Comparison of ENCODE assay signal across 8 mouse cellular contexts in genomic region chr8:50916733-50917113, GRCm38 (mm10).
DNase-seq lines count a peak whose midpoint lies in the region; ATAC-seq and TF ChIP-seq lines count a peak whose summit lies in the region.
"Had no signal": no experiment of that assay in that cellular context is flagged by ENCODE, and none has a peak within 500 bp of the region (broad histone marks: within the 10 kb centered on the region; RNA-seq: fewer than 3 reads in every experiment).

No protein-coding gene starts in this region.

- H3K27ac ChIP-seq in layer of hippocampus, adult 2 months, result peak overlapping the region; percentile 67
- H3K27ac ChIP-seq in forebrain, embryonic 10.5 days, result 0 out of 2 replicates have a peak overlapping the region, but pooled peaks have one; percentile 30
- H3K27ac ChIP-seq in intestine, embryonic 14.5 days (ENCODE audit: low read depth), result no peak overlapping the region
- H3K27ac ChIP-seq in neural tube, embryonic 14.5 days (ENCODE audit: low read depth, low read length), result peak overlapping the region; percentile 73

- WGBS in forebrain, embryonic 10.5 days, result 2% methylated on average over 8 of the region's 8 CpGs
- WGBS in intestine, embryonic 14.5 days, result 3% methylated on average over 8 of the region's 8 CpGs
- WGBS in neural tube, embryonic 14.5 days, result 2% methylated on average over 8 of the region's 8 CpGs

- H3K4me1 ChIP-seq in forebrain, embryonic 10.5 days, result peaks cover 25% of the 10 kb centered on the region
- H3K4me1 ChIP-seq in intestine, embryonic 14.5 days (replicated peaks; ENCODE audit: control insufficient read depth, insufficient read depth, low read length), result peaks cover 4% of the 10 kb centered on the region; the same call in 1 of the 2 replicates
- 0 out of 2 replicates have a peak, but pooled peaks cover 4% of the 10 kb centered on the region for H3K4me1 ChIP-seq in neural tube, embryonic 14.5 days (ENCODE audit: control insufficient read depth, insufficient read depth, low read length)

- ATAC-seq in intestine, embryonic 14.5 days (replicated peaks; ENCODE audit: low FRiP score, low TSS enrichment, low read depth), result no peak
- peak; percentile 45 for ATAC-seq in neural tube, embryonic 14.5 days (ENCODE audit: low read depth)

- H3K4me2 ChIP-seq in intestine, embryonic 14.5 days (ENCODE audit: low read length), result peak overlapping the region; percentile 86
- peak overlapping the region; percentile 95 for H3K4me2 ChIP-seq in neural tube, embryonic 14.5 days (ENCODE audit: low read depth, low read length)

- peak overlapping the region; percentile 69 for H3K4me3 ChIP-seq in layer of hippocampus, adult 2 months
- peak overlapping the region; percentile 78 for H3K4me3 ChIP-seq in forebrain, embryonic 10.5 days
- peak overlapping the region; percentile 56 for H3K4me3 ChIP-seq in intestine, embryonic 14.5 days (ENCODE audit: low read depth, low read length)
- H3K4me3 ChIP-seq in neural tube, embryonic 14.5 days (ENCODE audit: low read depth, low read length), result peak overlapping the region; percentile 73

- no peak for DNase-seq in layer of hippocampus, adult 2 months (ENCODE audit: low spot score in 2 of 2)
- no peak for DNase-seq in layer of hippocampus, postnatal 36 days
- peak; percentile 50 for DNase-seq in forebrain, embryonic 10.5 days (ENCODE audit: extremely low spot score, low spot score)
- no peak for DNase-seq in intestine, embryonic 14.5 days (ENCODE audit: low spot score)
- no peak for DNase-seq in adrenal gland, postnatal 4 days (ENCODE audit: low spot score in 2 of 2)
- DNase-seq in lung, postnatal 25 days (ENCODE audit: low spot score), result no peak
- DNase-seq: gastrocnemius, postnatal 36 days had no signal

- H3K36me3 ChIP-seq in forebrain, embryonic 10.5 days (replicated peaks), result no peaks in the 10 kb centered on the region
- no peaks in the 10 kb centered on the region for H3K36me3 ChIP-seq in intestine, embryonic 14.5 days (ENCODE audit: control insufficient read depth, insufficient read depth, low read length)
- H3K36me3 ChIP-seq in neural tube, embryonic 14.5 days (ENCODE audit: control insufficient read depth, insufficient read depth, low read length), result no peaks in the 10 kb centered on the region

- H3K9me3 ChIP-seq in forebrain, embryonic 10.5 days, result no peaks in the 10 kb centered on the region
- H3K9me3 ChIP-seq in intestine, embryonic 14.5 days (ENCODE audit: control insufficient read depth, low read length), result no peaks in the 10 kb centered on the region
- H3K9me3 ChIP-seq in neural tube, embryonic 14.5 days (ENCODE audit: control insufficient read depth, low read length), result no peaks in the 10 kb centered on the region

- peaks cover 46% of the 10 kb centered on the region for H3K27me3 ChIP-seq in forebrain, embryonic 10.5 days (ENCODE audit: poor library complexity, severe bottlenecking)
- peaks cover 34% of the 10 kb centered on the region for H3K27me3 ChIP-seq in intestine, embryonic 14.5 days (replicated peaks; ENCODE audit: control insufficient read depth, insufficient read depth, low read length)
- H3K27me3 ChIP-seq in neural tube, embryonic 14.5 days (ENCODE audit: control insufficient read depth, insufficient read depth, low read length), result no peaks in the 10 kb centered on the region

- no peak for TF ChIP-seq CTCF in layer of hippocampus, adult 2 months (conservative IDR thresholded peaks at IDR 0.05)

- H3K9ac ChIP-seq in intestine, embryonic 14.5 days (ENCODE audit: low read length), result no peak overlapping the region
- peak overlapping the region; percentile 61 for H3K9ac ChIP-seq in neural tube, embryonic 14.5 days (replicated peaks; ENCODE audit: low read depth, low read length)
